ENCODE assay signal across 7 mouse cellular contexts in genomic region chr12:89106029-89106733, GRCm38 (mm10).
A peak's percentile ranks its signal among the peaks of the same experiment; 100 is the strongest.
DNase-seq lines count a peak whose midpoint lies in the region; ATAC-seq and TF ChIP-seq lines count a peak whose summit lies in the region.

No protein-coding gene starts in this region.

- no peaks in the 10 kb centered on the region for H3K36me3 ChIP-seq in midbrain, embryonic 12.5 days
- no peaks in the 10 kb centered on the region for H3K36me3 ChIP-seq in stomach, postnatal 0 days (ENCODE audit: control insufficient read depth, insufficient read depth, low read length)

- WGBS in midbrain, embryonic 12.5 days = 9% methylated on average over 9 of the region's 9 CpGs
- WGBS in stomach, postnatal 0 days = 14% methylated on average over 9 of the region's 9 CpGs

- H3K9me3 ChIP-seq in midbrain, embryonic 12.5 days = no peaks in the 10 kb centered on the region
- no peaks in the 10 kb centered on the region for H3K9me3 ChIP-seq in stomach, postnatal 0 days (ENCODE audit: control insufficient read depth, low read length)

- H3K4me3 ChIP-seq in midbrain, embryonic 12.5 days = no peak overlapping the region
- no peak overlapping the region for H3K4me3 ChIP-seq in stomach, postnatal 0 days (ENCODE audit: low read depth, low read length)

- no peak for TF ChIP-seq EP300 in stomach, postnatal 0 days (optimal IDR thresholded peaks at IDR 0.05)

- no peak overlapping the region for H3K9ac ChIP-seq in midbrain, embryonic 12.5 days (replicated peaks)
- H3K9ac ChIP-seq in stomach, postnatal 0 days (ENCODE audit: low read length) = no peak overlapping the region

- TF ChIP-seq CTCF in stomach, postnatal 0 days (IDR thresholded peaks at IDR 0.05; ENCODE audit: low read depth) = peak; percentile 89

- peak overlapping the region; percentile 42 for H3K4me2 ChIP-seq in midbrain, embryonic 12.5 days (replicated peaks)
- no peak overlapping the region for H3K4me2 ChIP-seq in stomach, postnatal 0 days (replicated peaks; ENCODE audit: low read depth)

- peaks cover 17% of the 10 kb centered on the region; the same call in 1 of the 2 replicates for H3K4me1 ChIP-seq in midbrain, embryonic 12.5 days
- H3K4me1 ChIP-seq in stomach, postnatal 0 days (replicated peaks; ENCODE audit: control insufficient read depth, insufficient read depth) = no peaks in the 10 kb centered on the region

- intact Hi-C loops in left cerebral cortex, postnatal 36 days (cut with DNase I) = loop anchor here (2.0 to 10.0 kb wide), 3 partner anchors 113 to 701 kb away; no protein-coding TSS in a partner anchor

- no peaks in the 10 kb centered on the region for H3K27me3 ChIP-seq in midbrain, embryonic 12.5 days
- no peaks in the 10 kb centered on the region for H3K27me3 ChIP-seq in stomach, postnatal 0 days (ENCODE audit: control insufficient read depth, insufficient read depth, low read length)

- peak; percentile 68 for DNase-seq in adrenal gland, adult 2 months
- DNase-seq in cerebellum, postnatal 14 days = peak; percentile 90 to 94
- DNase-seq in frontal cortex, postnatal 25 days (ENCODE audit: low spot score in 2 of 2) = peak; percentile 75
- peak; percentile 60 for DNase-seq in kidney, adult 18-20 months
- DNase-seq in left cerebral cortex, postnatal 36 days (ENCODE audit: low spot score in 2 of 2) = peak; percentile 83
- DNase-seq in stomach, postnatal 0 days (ENCODE audit: low spot score) = peak; percentile 63

- H3K27ac ChIP-seq in midbrain, embryonic 12.5 days (replicated peaks) = peak overlapping the region; percentile 27; the same call in 1 of the 2 replicates
- H3K27ac ChIP-seq in stomach, postnatal 0 days (replicated peaks) = no peak overlapping the region

- ATAC-seq in midbrain, embryonic 12.5 days (ENCODE audit: low FRiP score, low read depth) = peak; percentile 95
- ATAC-seq in stomach, postnatal 0 days (ENCODE audit: low FRiP score, low TSS enrichment) = peak; percentile 68
